Mouse (Mus musculus): ENCODE measurements around the gene Prnd. TPM values are rescaled to one million over a fixed set of nuclear protein-coding genes. Genes with fewer than 3 reads are reported as not detected.

Prnd gene
- polyA plus RNA-seq, 1 experiment from 2014 or later, result not detected

- WGBS (ENCODE audit: missing documents), result 91% methylated on average over 10 of the region's 11 CpGs
Measured at GRCm38 (mm10) chr2:131948916-131949639, 1.6 kb upstream of the Prnd start.

GRCm38 (mm10) chr2:131949767-131950597, 679 bp upstream of the Prnd start:
- no peaks in the 10 kb centered on the region for H3K36me3 ChIP-seq (ENCODE audit: inconsistent target)
- no peaks in the 10 kb centered on the region for H3K79me2 ChIP-seq (ENCODE audit: inconsistent target)
- H3K27ac ChIP-seq, result no peak overlapping the region
- 41% methylated on average over 8 of the region's 9 CpGs for whole genome bisulfite sequencing (ENCODE audit: missing documents)
- H3K4me3 ChIP-seq (ENCODE audit: inconsistent target), result no peak overlapping the region

More at GRCm38 (mm10) chr2:131948916-131949639, 1.6 kb upstream of the Prnd start:
- H3K27ac ChIP-seq, result no peak overlapping the region
- no peaks in the 10 kb centered on the region for H3K79me2 ChIP-seq (ENCODE audit: inconsistent target)
- no peak overlapping the region for H3K4me3 ChIP-seq (ENCODE audit: inconsistent target)
- no peaks in the 10 kb centered on the region for H3K36me3 ChIP-seq (ENCODE audit: inconsistent target)

DNA sequence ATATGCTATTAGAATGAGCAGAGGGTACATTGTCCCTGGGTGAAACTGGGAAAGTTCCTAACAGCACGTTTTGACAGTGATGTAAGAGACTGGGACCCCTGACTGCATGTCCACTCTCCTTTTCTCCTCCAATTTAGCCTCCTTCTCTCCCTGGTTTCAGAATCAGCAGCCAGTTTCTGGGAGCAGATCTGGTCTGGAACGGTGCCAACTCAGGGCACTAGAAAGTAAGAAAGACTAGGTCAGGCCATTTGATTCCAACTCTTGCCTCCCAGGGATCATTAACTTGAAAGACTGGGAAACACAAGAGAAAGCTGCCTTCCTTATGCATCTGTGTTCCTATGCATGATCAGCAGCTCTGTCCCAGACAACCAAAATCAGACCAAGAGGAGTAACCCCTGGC, 1.8 kb downstream of the Prnd start:
- Histone ChIP-seq H3K36me3 (ENCODE audit: inconsistent target) (no peaks in the 10 kb centered on the region), H3K27ac (no peak overlapping the region), H3K79me2 (ENCODE audit: inconsistent target) (no peaks in the 10 kb centered on the region), H3K4me3 (ENCODE audit: inconsistent target) (no peak overlapping the region)
- WGBS (ENCODE audit: missing documents), result 75% methylated on average over 2 of the region's 2 CpGs

- 32% methylated on average over 29 of the region's 29 CpGs for WGBS (ENCODE audit: missing documents)
- Histone ChIP-seq H3K27ac (no peak overlapping the region), H3K36me3 (ENCODE audit: inconsistent target) (no peaks in the 10 kb centered on the region), H3K4me3 (ENCODE audit: inconsistent target) (no peak overlapping the region), H3K79me2 (ENCODE audit: inconsistent target) (no peaks in the 10 kb centered on the region)
Measured at GRCm38 (mm10) chr2:131952961-131953538, 2.4 kb downstream of the Prnd start.

DNA sequence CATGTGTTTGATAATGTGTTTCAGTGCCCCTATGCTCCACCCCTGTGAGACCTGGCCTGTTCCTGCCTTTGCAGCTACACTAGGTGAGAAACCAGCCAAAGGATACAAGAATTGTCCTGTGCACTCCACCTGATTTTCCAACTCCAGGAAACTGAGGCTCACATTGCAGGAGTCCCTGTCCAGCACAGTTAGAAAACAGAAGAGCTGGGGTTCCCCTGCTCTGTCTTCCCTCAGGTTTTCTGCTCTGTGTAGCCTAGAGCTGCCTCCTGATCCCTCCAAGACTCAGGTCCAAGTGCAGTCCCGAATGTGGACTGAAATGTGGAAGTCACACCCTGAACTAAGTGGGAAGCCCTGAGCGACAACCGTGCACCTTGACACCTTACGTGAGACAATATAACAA, 3.0 kb downstream of the Prnd start:
- Histone ChIP-seq H3K27ac (no peak overlapping the region), H3K4me3 (ENCODE audit: inconsistent target) (no peak overlapping the region), H3K79me2 (ENCODE audit: inconsistent target) (no peaks in the 10 kb centered on the region), H3K36me3 (ENCODE audit: inconsistent target) (no peaks in the 10 kb centered on the region)
- 88% methylated on average over 4 of the region's 4 CpGs for WGBS (ENCODE audit: missing documents)

DNA sequence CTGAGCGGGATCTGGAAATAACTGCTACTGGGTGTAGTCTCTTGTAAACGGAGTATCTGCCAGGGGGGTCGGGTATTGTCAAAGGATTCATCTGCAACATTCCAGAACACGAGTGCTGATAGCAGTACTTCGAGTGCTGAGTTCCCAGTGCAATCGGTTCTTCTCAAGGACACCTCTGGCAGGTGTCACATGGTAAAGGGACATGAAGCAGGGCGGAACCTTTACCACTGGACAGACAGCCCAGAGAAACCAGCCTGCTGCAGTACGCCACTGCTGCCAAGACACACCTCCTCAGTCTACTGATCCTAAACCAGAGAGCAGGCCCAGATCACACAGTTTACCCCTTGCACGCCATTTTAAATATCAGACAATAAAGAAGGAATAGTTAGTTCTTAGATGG, 4.2 kb downstream of the Prnd start:
- H3K36me3 ChIP-seq (ENCODE audit: inconsistent target), result no peaks in the 10 kb centered on the region
- 79% methylated on average over 7 of the region's 9 CpGs for WGBS (ENCODE audit: missing documents)
- no peak overlapping the region for H3K4me3 ChIP-seq (ENCODE audit: inconsistent target)
- no peak overlapping the region for H3K27ac ChIP-seq
- no peaks in the 10 kb centered on the region for H3K79me2 ChIP-seq (ENCODE audit: inconsistent target)

GRCm38 (mm10) chr2:131955264-131955663, 4.6 kb downstream of the Prnd start:
- Histone ChIP-seq H3K79me2 (ENCODE audit: inconsistent target) (no peaks in the 10 kb centered on the region), H3K27ac (no peak overlapping the region), H3K36me3 (ENCODE audit: inconsistent target) (no peaks in the 10 kb centered on the region), H3K4me3 (ENCODE audit: inconsistent target) (peak overlapping the region; percentile 2; the same call in 1 of the 2 replicates)
- 6% methylated on average over 17 of the region's 17 CpGs for WGBS (ENCODE audit: missing documents)

DNA sequence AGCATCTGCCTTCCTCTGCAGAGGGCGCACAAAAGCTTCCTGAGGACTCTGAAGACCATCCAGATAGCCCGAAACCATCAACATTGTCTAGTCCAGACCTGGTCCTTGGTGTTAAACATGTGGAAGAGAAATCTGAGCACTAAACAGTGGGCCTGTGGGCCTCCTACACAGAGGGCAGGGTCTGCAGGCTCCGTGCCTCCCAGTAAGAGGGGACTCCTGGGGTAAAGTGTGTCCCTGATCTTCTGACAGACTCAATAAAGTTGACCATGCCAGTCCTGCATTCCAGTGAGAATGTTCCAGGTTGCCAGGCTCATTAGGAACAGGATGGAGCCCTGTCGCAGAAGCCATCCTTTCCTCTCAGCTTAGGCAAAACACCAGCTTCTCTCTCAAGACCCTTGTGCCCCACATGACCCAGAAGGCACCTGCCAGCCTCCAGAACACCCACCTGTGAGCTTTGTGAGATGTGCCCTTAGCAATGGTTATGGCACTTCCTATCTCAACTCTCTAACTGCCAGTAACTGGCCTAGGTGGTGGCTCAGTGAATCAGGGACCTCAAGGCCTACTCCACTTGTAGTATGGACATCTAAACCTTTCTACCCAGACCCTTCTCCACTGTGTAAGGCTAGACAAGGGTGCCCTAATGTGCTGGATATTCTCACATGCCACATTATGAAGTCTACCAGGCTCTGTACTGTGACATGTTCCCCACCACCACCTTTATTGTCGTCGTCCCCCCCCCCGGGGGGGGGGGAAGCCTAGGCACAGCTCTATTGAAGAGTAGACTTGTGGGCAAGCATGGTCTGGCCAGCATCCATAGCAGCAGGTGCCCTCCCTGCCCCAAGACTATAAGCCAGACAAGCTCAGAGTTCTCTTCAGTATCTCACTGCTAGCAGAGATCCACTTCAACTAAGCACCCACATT, 5.9 kb downstream of the Prnd start:
- H3K79me2 ChIP-seq (ENCODE audit: inconsistent target), result no peaks in the 10 kb centered on the region
- no peak overlapping the region for H3K27ac ChIP-seq
- WGBS (ENCODE audit: missing documents), result 90% methylated on average over 7 of the region's 7 CpGs
- no peak overlapping the region for H3K4me3 ChIP-seq (ENCODE audit: inconsistent target)
- no peaks in the 10 kb centered on the region for H3K36me3 ChIP-seq (ENCODE audit: inconsistent target)

GRCm38 (mm10) chr2:131957731-131958222, 7.1 kb downstream of the Prnd start:
- Histone ChIP-seq H3K27ac (no peak overlapping the region), H3K79me2 (ENCODE audit: inconsistent target) (no peaks in the 10 kb centered on the region), H3K36me3 (ENCODE audit: inconsistent target) (no peaks in the 10 kb centered on the region), H3K4me3 (ENCODE audit: inconsistent target) (no peak overlapping the region)
- WGBS (ENCODE audit: missing documents), result 76% methylated on average over 9 of the region's 9 CpGs

GRCm38 (mm10) chr2:131961671-131962070, 11.0 kb downstream of the Prnd start:
- Histone ChIP-seq H3K36me3 (ENCODE audit: inconsistent target) (no peaks in the 10 kb centered on the region), H3K27ac (no peak overlapping the region)
- 83% methylated on average over 2 of the region's 2 CpGs for WGBS (ENCODE audit: missing documents)

GRCm38 (mm10) chr2:131970597-131970996, 19.9 kb downstream of the Prnd start:
- 90% methylated on average over 2 of the region's 2 CpGs for WGBS (ENCODE audit: missing documents)
- H3K27ac ChIP-seq, result no peak overlapping the region
- H3K36me3 ChIP-seq (ENCODE audit: inconsistent target), result no peaks in the 10 kb centered on the region
- H3K4me3 ChIP-seq (ENCODE audit: inconsistent target), result no peak overlapping the region
- no peaks in the 10 kb centered on the region for H3K79me2 ChIP-seq (ENCODE audit: inconsistent target)

More at GRCm38 (mm10) chr2:131961671-131962070, 11.0 kb downstream of the Prnd start:
- H3K79me2 ChIP-seq (ENCODE audit: inconsistent target), result no peaks in the 10 kb centered on the region
- H3K4me3 ChIP-seq (ENCODE audit: inconsistent target), result no peak overlapping the region

DNA sequence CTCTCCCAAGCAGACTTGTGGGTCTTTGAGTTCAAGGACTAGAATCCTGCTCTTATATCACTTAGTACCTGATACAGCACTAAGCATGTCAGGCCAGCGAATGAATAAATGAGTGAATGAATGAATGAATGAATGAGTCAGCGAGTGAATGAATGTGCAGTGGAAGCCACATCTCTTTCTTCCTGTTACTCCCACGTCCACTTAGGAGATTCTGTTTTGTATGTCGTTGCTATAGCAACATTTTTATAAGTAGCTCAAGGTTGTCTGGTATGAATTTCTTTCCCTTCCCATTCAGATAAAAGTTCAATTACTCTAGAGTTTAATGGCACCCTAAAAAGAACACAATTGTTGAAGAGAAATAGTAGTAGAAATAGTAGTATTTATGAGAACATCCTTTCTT, 20.4 kb downstream of the Prnd start:
- no peaks in the 10 kb centered on the region for H3K36me3 ChIP-seq (ENCODE audit: inconsistent target)
- no peak overlapping the region for H3K4me3 ChIP-seq (ENCODE audit: inconsistent target)
- no peaks in the 10 kb centered on the region for H3K79me2 ChIP-seq (ENCODE audit: inconsistent target)
- WGBS (ENCODE audit: missing documents), result 73% methylated on average over 4 of the region's 4 CpGs
- no peak overlapping the region for H3K27ac ChIP-seq

GRCm38 (mm10) chr2:131976663-131977062, 26.0 kb downstream of the Prnd start:
- no peak overlapping the region for H3K27ac ChIP-seq
- 53% methylated on average over 3 of the region's 3 CpGs for WGBS (ENCODE audit: missing documents)

DNA sequence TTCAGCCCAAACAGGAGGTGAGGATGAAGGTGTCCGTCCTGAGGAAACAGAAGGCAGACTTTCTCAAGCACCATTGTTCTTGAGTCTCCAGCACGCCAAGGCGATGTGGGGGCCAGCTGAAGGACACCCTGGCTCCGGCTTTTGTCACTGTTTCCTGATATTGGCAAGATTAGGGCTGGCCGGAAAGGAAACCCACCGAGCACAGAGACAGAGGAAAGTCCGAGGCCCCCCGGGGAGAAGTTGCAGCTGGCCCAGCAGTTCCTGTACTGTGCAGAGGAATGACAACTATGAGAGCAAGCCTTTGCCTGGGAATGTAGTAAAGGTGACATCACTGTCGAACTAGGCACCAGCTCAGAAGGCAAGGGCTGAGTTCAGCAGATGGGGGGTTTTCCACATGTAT, 30.2 kb downstream of the Prnd start:
- no peaks in the 10 kb centered on the region for H3K36me3 ChIP-seq (ENCODE audit: inconsistent target)
- H3K27ac ChIP-seq, result no peak overlapping the region
- H3K4me3 ChIP-seq (ENCODE audit: inconsistent target), result no peak overlapping the region
- no peaks in the 10 kb centered on the region for H3K79me2 ChIP-seq (ENCODE audit: inconsistent target)
- WGBS (ENCODE audit: missing documents), result 38% methylated on average over 9 of the region's 9 CpGs

More at GRCm38 (mm10) chr2:131976663-131977062, 26.0 kb downstream of the Prnd start:
- Histone ChIP-seq H3K36me3 (ENCODE audit: inconsistent target) (no peaks in the 10 kb centered on the region), H3K4me3 (ENCODE audit: inconsistent target) (no peak overlapping the region), H3K79me2 (ENCODE audit: inconsistent target) (no peaks in the 10 kb centered on the region)
